ENCODE assay signal across 19 mouse cellular contexts in genomic region chr5:146937541-146938503, GRCm38 (mm10). TPM values are rescaled to one million over a fixed set of nuclear protein-coding genes. Genes with fewer than 3 reads are reported as not detected.
DNase-seq lines count a peak whose midpoint lies in the region; ATAC-seq and TF ChIP-seq lines count a peak whose summit lies in the region.
"Had no signal": no experiment of that assay in that cellular context is flagged by ENCODE, and none has a peak within 500 bp of the region (broad histone marks: within the 10 kb centered on the region; RNA-seq: fewer than 3 reads in every experiment).

No protein-coding gene starts in this region.

- TF ChIP-seq POLR2A in testis, adult 2 months (IDR thresholded peaks at IDR 0.05; ENCODE audit: control insufficient read depth, low read depth, low read length) = no peak
- no peak for TF ChIP-seq POLR2A in small intestine, adult 2 months (IDR thresholded peaks at IDR 0.05; ENCODE audit: low read depth, low read length)

- peak overlapping the region; percentile 36; the same call in 1 of the 2 replicates for H3K4me3 ChIP-seq in testis, adult 2 months (ENCODE audit: control insufficient read depth, low read depth, low read length)
- H3K4me3 ChIP-seq in intestine, embryonic 15.5 days (replicated peaks) = no peak overlapping the region
- H3K4me3 ChIP-seq in small intestine, adult 2 months (ENCODE audit: low read depth, low read length) = peak overlapping the region; percentile 39
- H3K4me3 ChIP-seq in heart, embryonic 12.5 days = no peak overlapping the region
- H3K4me3 ChIP-seq: embryonic facial prominence, embryonic 12.5 days; forebrain, embryonic 12.5 days; heart, embryonic 13.5 days; hindbrain, embryonic 15.5 days had no signal

- no peaks in the 10 kb centered on the region for H3K9me3 ChIP-seq in intestine, embryonic 15.5 days
- H3K9me3 ChIP-seq in heart, embryonic 12.5 days (replicated peaks) = peaks cover 6% of the 10 kb centered on the region; the same call in 1 of the 2 replicates
- H3K9me3 ChIP-seq: embryonic facial prominence, embryonic 12.5 days; hindbrain, embryonic 15.5 days had no signal

- 63% methylated on average over 32 of the region's 32 CpGs for WGBS in intestine, embryonic 15.5 days
- whole genome bisulfite sequencing in small intestine, adult 2 months = 31% methylated on average over 32 of the region's 32 CpGs
- whole genome bisulfite sequencing in heart, embryonic 12.5 days = 80% methylated on average over 32 of the region's 32 CpGs

- DNase-seq in testis, postnatal 14 days (ENCODE audit: low spot score) = no peak
- DNase-seq in right cerebral cortex, adult 2 months (ENCODE audit: low spot score in 2 of 2) = no peak
- no peak for DNase-seq in adrenal gland, postnatal 10 days
- DNase-seq: adrenal gland, postnatal 14 days; cerebellum, adult 11-12 months; cerebellum, adult 9-10 months; cerebellum, postnatal 25 days; gastrocnemius, postnatal 14 days; heart, postnatal 36 days had no signal

- peak overlapping the region; percentile 37 for H3K4me2 ChIP-seq in intestine, embryonic 15.5 days (replicated peaks)
- H3K4me2 ChIP-seq in heart, embryonic 12.5 days = no peak overlapping the region
- H3K4me2 ChIP-seq: embryonic facial prominence, embryonic 12.5 days; forebrain, embryonic 12.5 days; heart, embryonic 13.5 days; hindbrain, embryonic 15.5 days had no signal

- peak; percentile 79 for ATAC-seq in intestine, embryonic 15.5 days
- no peak for ATAC-seq in heart, embryonic 12.5 days (ENCODE audit: insufficient number of reproducible peaks, low FRiP score)
- ATAC-seq: forebrain, embryonic 16.5 days had no signal

- H3K4me1 ChIP-seq in testis, adult 2 months (ENCODE audit: control insufficient read depth, insufficient read depth, low read length) = peaks cover 8% of the 10 kb centered on the region
- H3K4me1 ChIP-seq in intestine, embryonic 15.5 days (replicated peaks) = no peaks in the 10 kb centered on the region
- H3K4me1 ChIP-seq in small intestine, adult 2 months (ENCODE audit: control insufficient read depth, insufficient read depth, insufficient read length, low read length) = peaks cover 14% of the 10 kb centered on the region
- no peaks in the 10 kb centered on the region for H3K4me1 ChIP-seq in heart, embryonic 12.5 days (replicated peaks)
- H3K4me1 ChIP-seq: forebrain, embryonic 12.5 days; heart, embryonic 13.5 days had no signal

- H3K27ac ChIP-seq in testis, adult 2 months (ENCODE audit: control insufficient read depth, insufficient read depth, low read depth, low read length) = no peak overlapping the region
- H3K27ac ChIP-seq in intestine, embryonic 15.5 days = peak overlapping the region; percentile 27; the same call in 1 of the 2 replicates
- H3K27ac ChIP-seq in small intestine, adult 2 months (ENCODE audit: insufficient read depth, low read depth, low read length) = peak overlapping the region; percentile 79
- H3K27ac ChIP-seq in heart, embryonic 12.5 days (ENCODE audit: poor library complexity, severe bottlenecking) = no peak overlapping the region
- H3K27ac ChIP-seq: embryonic facial prominence, embryonic 12.5 days; forebrain, embryonic 12.5 days; heart, embryonic 13.5 days; hindbrain, embryonic 15.5 days had no signal

- no peak overlapping the region for H3K9ac ChIP-seq in intestine, embryonic 15.5 days
- no peak overlapping the region for H3K9ac ChIP-seq in heart, embryonic 12.5 days
- H3K9ac ChIP-seq: embryonic facial prominence, embryonic 12.5 days; forebrain, embryonic 12.5 days; heart, embryonic 13.5 days; hindbrain, embryonic 15.5 days had no signal

- H3K27me3 ChIP-seq in testis, adult 2 months (ENCODE audit: control insufficient read depth, insufficient read depth, low read length) = no peaks in the 10 kb centered on the region
- H3K27me3 ChIP-seq in intestine, embryonic 15.5 days (replicated peaks) = no peaks in the 10 kb centered on the region
- no peaks in the 10 kb centered on the region for H3K27me3 ChIP-seq in small intestine, adult 2 months (ENCODE audit: control insufficient read depth, insufficient read depth, low read length)
- no peaks in the 10 kb centered on the region; the same call in 1 of the 2 replicates for H3K27me3 ChIP-seq in heart, embryonic 12.5 days (replicated peaks)
- H3K27me3 ChIP-seq: CH12.LX; embryonic facial prominence, embryonic 12.5 days; hindbrain, embryonic 15.5 days had no signal

- no peaks in the 10 kb centered on the region for H3K36me3 ChIP-seq in testis, adult 2 months (ENCODE audit: control insufficient read depth, insufficient read depth, low read length)
- no peaks in the 10 kb centered on the region for H3K36me3 ChIP-seq in intestine, embryonic 15.5 days
- no peaks in the 10 kb centered on the region for H3K36me3 ChIP-seq in small intestine, adult 2 months (ENCODE audit: control insufficient read depth, insufficient read depth, low read length)
- no peaks in the 10 kb centered on the region for H3K36me3 ChIP-seq in heart, embryonic 12.5 days
- H3K36me3 ChIP-seq: embryonic facial prominence, embryonic 12.5 days; forebrain, embryonic 12.5 days; heart, embryonic 13.5 days; hindbrain, embryonic 15.5 days had no signal

- TF ChIP-seq CTCF in testis, adult 2 months (IDR thresholded peaks at IDR 0.05; ENCODE audit: control insufficient read depth, insufficient read depth, insufficient replicate concordance, low read depth, low read length) = no peak
- no peak for TF ChIP-seq CTCF in small intestine, adult 2 months (IDR thresholded peaks at IDR 0.05; ENCODE audit: extremely low read depth, insufficient read length, insufficient replicate concordance, low read depth, low read length)

RNA-seq across cellular contexts. Expression of gene Gtf3a, which starts 10.6 kb away (rescaled TPM):
- polyA plus RNA-seq in testis, adult 2 months (2012; rRNA removed) = 9.5 and 12.1 TPM in 2 replicates
- 132 TPM in 2 replicates for polyA plus RNA-seq in intestine, embryonic 15.5 days (2015; fragmentation: Nextera tagmentation; extraction: Ambion mirVana)
- polyA plus RNA-seq in small intestine, adult 2 months (2012; rRNA removed) = 31.9 and 51.6 TPM in 2 replicates
- total RNA-seq in adrenal gland, postnatal 10 days (2021) = 10 to 100 TPM; 34.8 to 39.8 TPM
- polyA plus RNA-seq in heart, embryonic 12.5 days (2016; fragmentation: Nextera tagmentation; extraction: Ambion mirVana) = 82.3 and 85.5 TPM in 2 replicates

RNA-seq across cellular contexts. Expression of gene Mtif3, which starts 25.8 kb away (rescaled TPM):
- polyA plus RNA-seq in testis, adult 2 months (2012; rRNA removed) = 10.3 and 11.2 TPM in 2 replicates
- polyA plus RNA-seq in intestine, embryonic 15.5 days (2015; fragmentation: Nextera tagmentation; extraction: Ambion mirVana) = 27.8 and 28.3 TPM in 2 replicates
- 7.2 and 13.1 TPM in 2 replicates for polyA plus RNA-seq in small intestine, adult 2 months (2012; rRNA removed)
- total RNA-seq in adrenal gland, postnatal 10 days (2021) = 10 to 100 TPM; 28.9 to 36.7 TPM
- polyA plus RNA-seq in heart, embryonic 12.5 days (2016; fragmentation: Nextera tagmentation; extraction: Ambion mirVana) = 17.1 and 23.3 TPM in 2 replicates

Comparison
In these comparisons a context has a peak if more than half of its experiments do, and no peak if none do; other contexts are left out.
1. H3K27ac ChIP-seq: peak in intestine, embryonic 15.5 days (single experiment) and small intestine, adult 2 months (single experiment); none in testis, adult 2 months (single experiment) and heart, embryonic 12.5 days (single experiment).
2. H3K4me3 ChIP-seq: peak in testis, adult 2 months (single experiment) and small intestine, adult 2 months (single experiment); none in intestine, embryonic 15.5 days (single experiment) and heart, embryonic 12.5 days (single experiment).